Mouse (Mus musculus) bone marrow macrophage, adult 2 months (primary cell): Measurements from ENCODE around the gene Aldh1l1.

Experiments used
- CTCF ChIP-seq: IDR thresholded peaks from 2 replicates; pipeline ENCODE4 v1.5.1; 2012; ENCODE audit warnings: low read depth, mild to moderate bottlenecking, low read length, moderate library complexity
- POLR2A ChIP-seq: IDR thresholded peaks from 2 replicates; pipeline ENCODE4 v1.6.1; 2012; ENCODE audit warnings: mild to moderate bottlenecking, low read depth, low read length, borderline replicate concordance

GRCm38 (mm10) chr6:90644965-90645364 is 158.7 kb downstream of the Aldh1l1 start:
- TF ChIP-seq CTCF (no peak), POLR2A (no peak)
